Mouse (Mus musculus) splenic B cell, adult 2 months (primary cell): ENCODE data around the gene Slco2b1.
"Not testable (repeated sequence)": the region's sequence is repeated elsewhere in the genome, so short reads cannot be mapped to it uniquely, and the experiment has no call there.

Experiments used
- DNase-seq: peaks from one replicate; pipeline ENCODE4 v3.0.0-alpha.2; 2011; ENCODE audit warnings: low read depth, low spot score
- H3K27me3 ChIP-seq: 2 replicates; pipeline ENCODE4 v1.6.1; 2012; ENCODE audit warnings: mild to moderate bottlenecking, low read length, moderate library complexity, mixed read lengths; ENCODE audit not compliant: control insufficient read depth, poor library complexity, insufficient read depth, severe bottlenecking
- H3K36me3 ChIP-seq: 2 replicates; pipeline ENCODE4 v1.6.1; 2012; ENCODE audit warnings: mild to moderate bottlenecking, low read length, moderate library complexity, mixed read lengths; ENCODE audit not compliant: control insufficient read depth, poor library complexity, insufficient read depth, severe bottlenecking

Slco2b1 gene

GRCm38 (mm10) chr7:99711166-99711565 is at the start of gene Slco2b1:
Slco2b1 (minus strand) TSS chr7:99711340.
- no peaks in the 10 kb centered on the region for H3K36me3 ChIP-seq
- DNase-seq, result no peak
- H3K27me3 ChIP-seq, result no peaks in the 10 kb centered on the region

- no peak for DNase-seq
- H3K27me3 ChIP-seq, result no peaks in the 10 kb centered on the region
- H3K36me3 ChIP-seq, result no peaks in the 10 kb centered on the region
Observed at GRCm38 (mm10) chr7:99739276-99739675, 28.1 kb upstream of the Slco2b1 start.

- H3K36me3 ChIP-seq, DNase-seq, H3K27me3 ChIP-seq: not testable (repeated sequence)
Observed at GRCm38 (mm10) chr7:99735491-99735890, 24.4 kb upstream of the Slco2b1 start.

GRCm38 (mm10) chr7:99734612-99735011 is 23.5 kb upstream of the Slco2b1 start:
- DNase-seq, result no peak
- no peaks in the 10 kb centered on the region for H3K27me3 ChIP-seq
- H3K36me3 ChIP-seq, result no peaks in the 10 kb centered on the region

GRCm38 (mm10) chr7:99729973-99730372 is 18.8 kb upstream of the Slco2b1 start, which contains the start of gene Olfr520:
Olfr520 (plus strand) TSS chr7:99730273.
- DNase-seq, result no peak
- H3K36me3 ChIP-seq, result no peaks in the 10 kb centered on the region
- H3K27me3 ChIP-seq, result no peaks in the 10 kb centered on the region

GRCm38 (mm10) chr7:99716536-99716935 is 5.4 kb upstream of the Slco2b1 start:
- no peak for DNase-seq
- Histone ChIP-seq H3K27me3 (0 out of 2 replicates have a peak, but pooled peaks cover 2% of the 10 kb centered on the region), H3K36me3 (no peaks in the 10 kb centered on the region)

GRCm38 (mm10) chr7:99712431-99712830 is 1.3 kb upstream of the Slco2b1 start:
- Histone ChIP-seq H3K36me3 (no peaks in the 10 kb centered on the region), H3K27me3 (0 out of 2 replicates have a peak, but pooled peaks cover 2% of the 10 kb centered on the region)
- no peak for DNase-seq

- DNase-seq, result peak; percentile 41
- Histone ChIP-seq H3K36me3 (no peaks in the 10 kb centered on the region), H3K27me3 (no peaks in the 10 kb centered on the region)
Observed at GRCm38 (mm10) chr7:99710476-99710875, 664 bp downstream of the Slco2b1 start.

- no peak for DNase-seq
- Histone ChIP-seq H3K27me3 (no peaks in the 10 kb centered on the region), H3K36me3 (no peaks in the 10 kb centered on the region)
Observed at GRCm38 (mm10) chr7:99709992-99710391, 1.1 kb downstream of the Slco2b1 start.

GRCm38 (mm10) chr7:99708750-99709149 is 2.4 kb downstream of the Slco2b1 start:
- H3K36me3 ChIP-seq, result no peaks in the 10 kb centered on the region
- no peak for DNase-seq
- H3K27me3 ChIP-seq, result no peaks in the 10 kb centered on the region

- no peaks in the 10 kb centered on the region for H3K36me3 ChIP-seq
- no peak for DNase-seq
Observed at GRCm38 (mm10) chr7:99708301-99708721, 2.8 kb downstream of the Slco2b1 start.

GRCm38 (mm10) chr7:99707671-99708070 is 3.5 kb downstream of the Slco2b1 start:
- no peak for DNase-seq
- no peaks in the 10 kb centered on the region for H3K36me3 ChIP-seq
- H3K27me3 ChIP-seq, result no peaks in the 10 kb centered on the region

More at GRCm38 (mm10) chr7:99708301-99708721, 2.8 kb downstream of the Slco2b1 start:
- H3K27me3 ChIP-seq, result no peaks in the 10 kb centered on the region

GRCm38 (mm10) chr7:99707038-99707595 is 4.0 kb downstream of the Slco2b1 start:
- no peak for DNase-seq
- no peaks in the 10 kb centered on the region for H3K27me3 ChIP-seq
- no peaks in the 10 kb centered on the region for H3K36me3 ChIP-seq

GRCm38 (mm10) chr7:99706341-99707037 is 4.7 kb downstream of the Slco2b1 start:
- Histone ChIP-seq H3K27me3 (no peaks in the 10 kb centered on the region), H3K36me3 (no peaks in the 10 kb centered on the region)

GRCm38 (mm10) chr7:99704736-99705519 is 6.2 kb downstream of the Slco2b1 start:
- DNase-seq, result no peak
- no peaks in the 10 kb centered on the region for H3K36me3 ChIP-seq
- no peaks in the 10 kb centered on the region for H3K27me3 ChIP-seq

More at GRCm38 (mm10) chr7:99706341-99707037, 4.7 kb downstream of the Slco2b1 start:
- no peak for DNase-seq
